Comparison of ENCODE assay signal across 7 mouse cellular contexts in the genomic region with DNA sequence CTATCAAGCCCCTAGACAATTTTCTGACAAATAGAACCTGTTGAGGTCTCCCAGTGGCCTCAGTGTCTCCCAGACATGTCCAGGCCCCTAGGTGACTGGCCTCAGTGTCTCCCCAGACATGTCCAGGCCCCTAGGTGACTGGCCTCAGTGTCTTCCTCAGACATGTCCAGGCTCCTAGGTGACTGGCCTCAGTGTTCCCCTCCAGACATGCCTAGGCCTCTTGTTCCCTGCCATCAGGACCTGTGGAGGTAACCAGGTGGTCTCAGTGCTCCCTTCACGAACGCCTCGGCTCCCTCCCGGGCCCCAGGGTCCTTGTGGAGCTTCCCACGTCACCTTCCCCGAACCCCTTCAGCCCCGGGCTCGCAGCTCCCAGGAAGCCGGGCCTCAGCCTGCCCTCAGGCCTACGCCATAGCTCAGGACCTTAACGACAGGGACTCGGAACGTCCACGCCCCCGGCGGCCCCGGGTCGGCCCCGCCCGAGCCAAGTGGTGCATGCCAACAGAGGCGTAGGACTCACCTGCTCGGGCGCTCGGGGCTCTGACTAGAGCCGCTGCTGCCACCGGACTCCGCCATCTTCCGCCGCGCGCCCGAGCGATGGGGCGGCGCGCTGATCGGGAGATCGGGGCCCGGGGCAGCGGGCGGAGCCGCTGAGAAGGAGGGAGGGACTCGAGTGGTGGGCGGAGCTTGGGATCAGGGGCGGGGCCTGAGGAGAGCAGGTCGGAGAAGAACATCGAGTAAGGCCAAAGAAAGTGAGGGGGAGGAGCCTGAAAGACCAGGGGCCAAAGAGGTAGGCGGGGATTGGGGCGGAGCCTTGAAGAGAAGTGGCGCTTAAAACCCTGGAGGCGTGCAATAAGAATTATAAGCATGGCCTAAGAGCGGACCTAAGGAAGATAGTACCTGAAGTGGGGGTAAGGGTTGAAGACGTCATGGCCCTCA. TPM values are rescaled to one million over a fixed set of nuclear protein-coding genes. Genes with fewer than 3 reads are reported as not detected.
DNase-seq lines count a peak whose midpoint lies in the region; ATAC-seq lines count a peak whose summit lies in the region.

A gene (minus strand): TSS at position 636 of the 936 bp plus-strand sequence.

- no peaks in the 10 kb centered on the region for H3K9me3 ChIP-seq in intestine, embryonic 16.5 days (ENCODE audit: control insufficient read depth, low read length)
- no peaks in the 10 kb centered on the region for H3K9me3 ChIP-seq in midbrain, embryonic 11.5 days (ENCODE audit: control insufficient read depth, low read length)

- H3K36me3 ChIP-seq in intestine, embryonic 16.5 days (ENCODE audit: control insufficient read depth, insufficient read depth, low read length), result no peaks in the 10 kb centered on the region
- no peaks in the 10 kb centered on the region for H3K36me3 ChIP-seq in midbrain, embryonic 11.5 days (ENCODE audit: control insufficient read depth, insufficient read depth, low read length)

- peak within 1 kb of the TSS; percentile 91 for H3K4me2 ChIP-seq in intestine, embryonic 16.5 days (ENCODE audit: low read depth, low read length)
- H3K4me2 ChIP-seq in midbrain, embryonic 11.5 days, result peak within 1 kb of the TSS; percentile 88

- under 1% methylated on average over 53 of the region's 53 CpGs for WGBS in intestine, embryonic 16.5 days
- under 1% methylated on average over 53 of the region's 53 CpGs for WGBS in midbrain, embryonic 11.5 days

- peak within 1 kb of the TSS; percentile 83 for H3K9ac ChIP-seq in intestine, embryonic 16.5 days (ENCODE audit: low read depth, low read length)
- peak within 1 kb of the TSS; percentile 88 for H3K9ac ChIP-seq in midbrain, embryonic 11.5 days (ENCODE audit: low read length)

- intact Hi-C loops in left cerebral cortex, postnatal 36 days (cut with DNase I), result no loop called here

- H3K27me3 ChIP-seq in intestine, embryonic 16.5 days (replicated peaks; ENCODE audit: control insufficient read depth, insufficient read depth, low read length), result no peaks in the 10 kb centered on the region
- peaks cover 3% of the 10 kb centered on the region for H3K27me3 ChIP-seq in midbrain, embryonic 11.5 days (ENCODE audit: control insufficient read depth, insufficient read depth, low read length)

- ATAC-seq in intestine, embryonic 16.5 days, result peak; percentile 89
- peak; percentile 89 for ATAC-seq in midbrain, embryonic 11.5 days (ENCODE audit: low FRiP score)

- H3K27ac ChIP-seq in intestine, embryonic 16.5 days (ENCODE audit: low read length), result peak within 1 kb of the TSS; percentile 62
- H3K27ac ChIP-seq in midbrain, embryonic 11.5 days (ENCODE audit: low read depth, low read length), result no peak within 1 kb of the TSS

- peak within 1 kb of the TSS; percentile 74 for H3K4me3 ChIP-seq in intestine, embryonic 16.5 days (ENCODE audit: low read length)
- peak within 1 kb of the TSS; percentile 57 for H3K4me3 ChIP-seq in midbrain, embryonic 11.5 days (ENCODE audit: low read depth, low read length)

- DNase-seq in adrenal gland, adult 8-10 months, result peak; percentile 95
- DNase-seq in embryo, embryonic 9.5 days (ENCODE audit: extremely low spot score), result peak; percentile 99
- DNase-seq in gastrocnemius, postnatal 4 days (ENCODE audit: low spot score in 2 of 2), result peak; percentile 82 to 93
- DNase-seq in left cerebral cortex, postnatal 36 days (ENCODE audit: low spot score in 2 of 2), result peak; percentile 86 to 88
- peak; percentile 99 for DNase-seq in midbrain, embryonic 11.5 days (ENCODE audit: low spot score, missing footprints)
- DNase-seq in skeletal muscle tissue, adult 2 months (ENCODE audit: low read depth, low spot score), result peak; percentile 91

- H3K4me1 ChIP-seq in intestine, embryonic 16.5 days (ENCODE audit: control insufficient read depth, insufficient read depth, low read length), result peaks cover 12% of the 10 kb centered on the region
- H3K4me1 ChIP-seq in midbrain, embryonic 11.5 days (ENCODE audit: control insufficient read depth, insufficient read depth, low read length), result peaks cover 8% of the 10 kb centered on the region

RNA-seq across cellular contexts. Expression of the gene that starts here (rescaled TPM):
- 10 to 100 TPM; 27.3 to 35.8 (median 30.6) TPM for total RNA-seq in adrenal gland, adult 8-10 months (2022)
- total RNA-seq in gastrocnemius, postnatal 4 days (2021), result 1 to 10 TPM; 8.1 to 10.0 TPM
- 21.2 and 21.5 TPM in 2 replicates for polyA plus RNA-seq in intestine, embryonic 16.5 days (2015; fragmentation: Nextera tagmentation; extraction: Ambion mirVana)
- 10 to 100 TPM; 43.6 to 44.6 TPM for total RNA-seq in left cerebral cortex, postnatal 36 days (2021)
- 12.6 and 13.1 TPM in 2 replicates for polyA plus RNA-seq in midbrain, embryonic 11.5 days (2014; fragmentation: Nextera tagmentation; extraction: Ambion mirVana)
